Comparison of ENCODE assay signal across 18 mouse cellular contexts in genomic region chr8:114686462-114686861, GRCm38 (mm10).
"Had no signal": no experiment of that assay in that cellular context is flagged by ENCODE, and none has a peak within 500 bp of the region (broad histone marks: within the 10 kb centered on the region; RNA-seq: fewer than 3 reads in every experiment).

No protein-coding gene starts in this region.

- H3K9ac ChIP-seq: liver, postnatal 0 days; lung, embryonic 15.5 days; midbrain, embryonic 13.5 days; midbrain, embryonic 15.5 days; neural tube, embryonic 12.5 days had no signal

- H3K4me2 ChIP-seq: lung, embryonic 15.5 days; midbrain, embryonic 11.5 days; midbrain, embryonic 13.5 days; midbrain, embryonic 15.5 days; neural tube, embryonic 12.5 days had no signal

- H3K36me3 ChIP-seq: lung, embryonic 15.5 days; midbrain, embryonic 13.5 days; midbrain, embryonic 15.5 days; neural tube, embryonic 12.5 days had no signal

- H3K27ac ChIP-seq: lung, embryonic 15.5 days; macrophage; midbrain, embryonic 13.5 days; midbrain, embryonic 15.5 days; neural tube, embryonic 12.5 days had no signal

- ATAC-seq: liver, postnatal 0 days; lung, postnatal 0 days; midbrain, embryonic 13.5 days; midbrain, embryonic 15.5 days had no signal

- DNase-seq: liver, postnatal 0 days; lung, adult 2 months; lung, postnatal 14 days; lung, postnatal 36 days; right cerebral cortex, postnatal 14 days; right cerebral cortex, postnatal 4 days; spleen, adult 18-20 months; thymus, adult 18-20 months; thymus, postnatal 14 days; thymus, postnatal 36 days had no signal

- H3K9me3 ChIP-seq: lung, embryonic 15.5 days; midbrain, embryonic 13.5 days; midbrain, embryonic 15.5 days; neural tube, embryonic 12.5 days had no signal

- H3K27me3 ChIP-seq: lung, embryonic 15.5 days; megakaryocyte, embryonic 14.5 days; midbrain, embryonic 13.5 days; midbrain, embryonic 15.5 days; neural tube, embryonic 12.5 days had no signal

- H3K4me3 ChIP-seq: lung, embryonic 15.5 days; megakaryocyte, embryonic 14.5 days; midbrain, embryonic 13.5 days; midbrain, embryonic 15.5 days; neural tube, embryonic 12.5 days had no signal

- H3K4me1 ChIP-seq: megakaryocyte, embryonic 14.5 days; midbrain, embryonic 13.5 days; midbrain, embryonic 15.5 days; neural tube, embryonic 12.5 days had no signal
